Mouse (Mus musculus): Measurements from ENCODE around the gene Ebi3. TPM values are rescaled to one million over a fixed set of nuclear protein-coding genes. Genes with fewer than 3 reads are reported as not detected.

Gene Ebi3
- polyA plus RNA-seq, 1 experiment from 2014 or later: 2.7 TPM

GRCm38 (mm10) chr17:55949400-55949799 lies 3.0 kb upstream of the Ebi3 start, which contains the start of gene Zfp119b:
TSS of gene Zfp119b (minus strand) at chr17:55949500.
- Histone ChIP-seq H3K9me3 (ENCODE audit: control insufficient read depth, low read length) (no peaks in the 10 kb centered on the region), H3K36me3 (ENCODE audit: control insufficient read depth, insufficient read depth, low read length) (no peaks in the 10 kb centered on the region), H3K4me2 (replicated peaks; ENCODE audit: low read depth) (no peak within 1 kb of the TSS), H3K27me3 (ENCODE audit: control insufficient read depth, insufficient read depth, low read length) (no peaks in the 10 kb centered on the region), H3K4me1 (replicated peaks; ENCODE audit: control insufficient read depth, insufficient read depth) (no peaks in the 10 kb centered on the region), H3K4me3 (ENCODE audit: low read depth, low read length) (no peak within 1 kb of the TSS), H3K9ac (ENCODE audit: low read length) (no peak within 1 kb of the TSS), H3K27ac (replicated peaks) (no peak within 1 kb of the TSS)
- DNase-seq (ENCODE audit: low spot score) (no peak), ATAC-seq (ENCODE audit: low FRiP score, low TSS enrichment) (no peak)
- WGBS: 82% methylated on average over 2 of the region's 2 CpGs
- TF ChIP-seq EP300 (optimal IDR thresholded peaks at IDR 0.05): no peak
- TF ChIP-seq CTCF (IDR thresholded peaks at IDR 0.05; ENCODE audit: low read depth): no peak

GRCm38 (mm10) chr17:55950601-55951000 lies 1.8 kb upstream of the Ebi3 start:
- no peaks in the 10 kb centered on the region for H3K4me1 ChIP-seq (replicated peaks; ENCODE audit: control insufficient read depth, insufficient read depth)
- WGBS: 71% methylated on average over 9 of the region's 9 CpGs
- TF ChIP-seq CTCF (IDR thresholded peaks at IDR 0.05; ENCODE audit: low read depth) (no peak), EP300 (optimal IDR thresholded peaks at IDR 0.05) (no peak)
- H3K27me3 ChIP-seq (ENCODE audit: control insufficient read depth, insufficient read depth, low read length): no peaks in the 10 kb centered on the region
- DNase-seq (ENCODE audit: low spot score): peak; percentile 11
- H3K9ac ChIP-seq (ENCODE audit: low read length): no peak overlapping the region
- no peak overlapping the region for H3K4me3 ChIP-seq (ENCODE audit: low read depth, low read length)
- no peak overlapping the region for H3K27ac ChIP-seq (replicated peaks)
- no peaks in the 10 kb centered on the region for H3K36me3 ChIP-seq (ENCODE audit: control insufficient read depth, insufficient read depth, low read length)
- ATAC-seq (ENCODE audit: low FRiP score, low TSS enrichment): no peak
- H3K4me2 ChIP-seq (replicated peaks; ENCODE audit: low read depth): no peak overlapping the region
- no peaks in the 10 kb centered on the region for H3K9me3 ChIP-seq (ENCODE audit: control insufficient read depth, low read length)

GRCm38 (mm10) chr17:55952041-55952440 lies 399 bp upstream of the Ebi3 start:
- no peaks in the 10 kb centered on the region for H3K9me3 ChIP-seq (ENCODE audit: control insufficient read depth, low read length)
- H3K4me1 ChIP-seq (replicated peaks; ENCODE audit: control insufficient read depth, insufficient read depth): no peaks in the 10 kb centered on the region
- no peaks in the 10 kb centered on the region for H3K36me3 ChIP-seq (ENCODE audit: control insufficient read depth, insufficient read depth, low read length)
- DNase-seq (ENCODE audit: low spot score): no peak
- H3K4me2 ChIP-seq (replicated peaks; ENCODE audit: low read depth): no peak overlapping the region
- TF ChIP-seq CTCF (IDR thresholded peaks at IDR 0.05; ENCODE audit: low read depth): no peak
- no peak for TF ChIP-seq EP300 (optimal IDR thresholded peaks at IDR 0.05)
- no peak overlapping the region for H3K4me3 ChIP-seq (ENCODE audit: low read depth, low read length)
- H3K27ac ChIP-seq (replicated peaks): no peak overlapping the region
- no peak overlapping the region for H3K9ac ChIP-seq (ENCODE audit: low read length)
- H3K27me3 ChIP-seq (ENCODE audit: control insufficient read depth, insufficient read depth, low read length): no peaks in the 10 kb centered on the region
- no peak for ATAC-seq (ENCODE audit: low FRiP score, low TSS enrichment)

DNA sequence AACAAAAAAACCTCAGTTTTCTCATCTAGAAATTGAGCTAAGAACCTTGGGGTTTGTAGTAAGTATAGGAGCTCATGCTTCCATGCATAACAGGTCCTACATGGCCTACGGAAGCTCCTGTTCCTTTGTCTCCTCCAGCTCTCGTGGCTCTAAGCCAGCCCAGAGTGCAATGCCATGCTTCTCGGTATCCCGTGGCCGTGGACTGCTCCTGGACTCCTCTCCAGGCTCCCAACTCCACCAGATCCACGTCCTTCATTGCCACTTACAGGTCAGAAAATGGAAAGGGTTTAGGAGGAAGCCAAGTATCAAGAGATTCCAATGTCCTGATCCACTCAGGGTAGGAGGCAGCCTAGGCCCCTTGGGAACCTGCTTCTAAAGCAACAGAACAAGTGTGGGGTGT lies 1.3 kb downstream of the Ebi3 start:
- TF ChIP-seq EP300 (optimal IDR thresholded peaks at IDR 0.05) (no peak), CTCF (IDR thresholded peaks at IDR 0.05; ENCODE audit: low read depth) (no peak)
- WGBS: 70% methylated on average over 6 of the region's 6 CpGs
- Histone ChIP-seq H3K27ac (replicated peaks) (no peak overlapping the region), H3K4me1 (replicated peaks; ENCODE audit: control insufficient read depth, insufficient read depth) (0 out of 2 replicates have a peak, but pooled peaks cover 2% of the 10 kb centered on the region), H3K27me3 (ENCODE audit: control insufficient read depth, insufficient read depth, low read length) (no peaks in the 10 kb centered on the region), H3K36me3 (ENCODE audit: control insufficient read depth, insufficient read depth, low read length) (no peaks in the 10 kb centered on the region), H3K4me3 (ENCODE audit: low read depth, low read length) (no peak overlapping the region), H3K9me3 (ENCODE audit: control insufficient read depth, low read length) (no peaks in the 10 kb centered on the region), H3K9ac (ENCODE audit: low read length) (no peak overlapping the region), H3K4me2 (replicated peaks; ENCODE audit: low read depth) (no peak overlapping the region)
- DNase-seq (ENCODE audit: low spot score): peak; percentile 10
- ATAC-seq (ENCODE audit: low FRiP score, low TSS enrichment): no peak

- no peak overlapping the region for H3K4me2 ChIP-seq (replicated peaks; ENCODE audit: low read depth)
- no peak overlapping the region for H3K27ac ChIP-seq (replicated peaks)
- H3K4me3 ChIP-seq (ENCODE audit: low read depth, low read length): no peak overlapping the region
- WGBS: 45% methylated on average over 16 of the region's 16 CpGs
- H3K9me3 ChIP-seq (ENCODE audit: control insufficient read depth, low read length): no peaks in the 10 kb centered on the region
- H3K4me1 ChIP-seq (replicated peaks; ENCODE audit: control insufficient read depth, insufficient read depth): 0 out of 2 replicates have a peak, but pooled peaks cover 2% of the 10 kb centered on the region
- no peak for TF ChIP-seq CTCF (IDR thresholded peaks at IDR 0.05; ENCODE audit: low read depth)
- TF ChIP-seq EP300 (optimal IDR thresholded peaks at IDR 0.05): no peak
- no peak for ATAC-seq (ENCODE audit: low FRiP score, low TSS enrichment)
- DNase-seq (ENCODE audit: low spot score): peak; percentile 13
- H3K9ac ChIP-seq (ENCODE audit: low read length): no peak overlapping the region
- H3K27me3 ChIP-seq (ENCODE audit: control insufficient read depth, insufficient read depth, low read length): no peaks in the 10 kb centered on the region
- H3K36me3 ChIP-seq (ENCODE audit: control insufficient read depth, insufficient read depth, low read length): no peaks in the 10 kb centered on the region
Measured at GRCm38 (mm10) chr17:55954229-55954628, 1.8 kb downstream of the Ebi3 start.

- H3K9ac ChIP-seq (ENCODE audit: low read length): peak overlapping the region; percentile 41
- H3K4me1 ChIP-seq (replicated peaks; ENCODE audit: control insufficient read depth, insufficient read depth): 0 out of 2 replicates have a peak, but pooled peaks cover 4% of the 10 kb centered on the region
- no peaks in the 10 kb centered on the region for H3K36me3 ChIP-seq (ENCODE audit: control insufficient read depth, insufficient read depth, low read length)
- no peaks in the 10 kb centered on the region for H3K9me3 ChIP-seq (ENCODE audit: control insufficient read depth, low read length)
- ATAC-seq (ENCODE audit: low FRiP score, low TSS enrichment): peak; percentile 27; the same call in 1 of the 2 replicates
- no peaks in the 10 kb centered on the region for H3K27me3 ChIP-seq (ENCODE audit: control insufficient read depth, insufficient read depth, low read length)
- H3K4me2 ChIP-seq (replicated peaks; ENCODE audit: low read depth): peak overlapping the region; percentile 59
- no peak for TF ChIP-seq CTCF (IDR thresholded peaks at IDR 0.05; ENCODE audit: low read depth)
- no peak for TF ChIP-seq EP300 (optimal IDR thresholded peaks at IDR 0.05)
- peak overlapping the region; percentile 35 for H3K4me3 ChIP-seq (ENCODE audit: low read depth, low read length)
- 2% methylated on average over 25 of the region's 26 CpGs for WGBS
- peak; percentile 92 for DNase-seq (ENCODE audit: low spot score)
- no peak overlapping the region; the same call in 1 of the 2 replicates for H3K27ac ChIP-seq (replicated peaks)
Measured at GRCm38 (mm10) chr17:55956129-55956528, 3.7 kb downstream of the Ebi3 start.
